Mouse (Mus musculus): Measurements from ENCODE around the gene Tmem247.

GRCm38 (mm10) chr17:86915540-86915939 is 1.6 kb upstream of the Tmem247 start:
- TF ChIP-seq CTCF (IDR thresholded peaks at IDR 0.05; ENCODE audit: low read depth) (peak; percentile 42), EP300 (optimal IDR thresholded peaks at IDR 0.05) (no peak)

Data from stomach, postnatal 0 days (tissue).